ENCODE assay signal across 13 mouse cellular contexts in the genomic region with DNA sequence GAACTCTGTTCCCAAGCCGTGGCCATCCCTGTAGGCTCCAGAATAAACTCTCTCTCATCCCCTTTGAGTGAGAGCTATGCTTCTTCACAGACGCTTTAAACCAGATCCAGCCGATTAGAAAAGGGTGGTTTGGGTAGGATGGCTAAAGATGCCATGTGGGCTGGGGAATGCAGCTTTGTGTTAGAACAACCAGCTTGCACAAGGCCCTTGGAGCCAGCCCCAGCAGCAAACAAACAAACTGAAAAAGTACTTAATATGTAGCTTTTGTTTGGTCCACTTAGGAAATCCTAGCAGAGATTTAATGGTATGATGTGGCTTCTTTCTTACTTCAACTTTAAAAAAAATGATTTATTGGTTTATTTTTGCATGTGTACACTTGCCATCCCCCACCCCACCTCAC.
DNase-seq lines count a peak whose midpoint lies in the region; ATAC-seq and TF ChIP-seq lines count a peak whose summit lies in the region.
"Had no signal": no experiment of that assay in that cellular context is flagged by ENCODE, and none has a peak within 500 bp of the region (broad histone marks: within the 10 kb centered on the region; RNA-seq: fewer than 3 reads in every experiment).

No protein-coding gene starts in this region.

- H3K9me3 ChIP-seq in embryonic facial prominence, embryonic 14.5 days (ENCODE audit: control insufficient read depth, low read length) = 0 out of 2 replicates have a peak, but pooled peaks cover 4% of the 10 kb centered on the region
- H3K9me3 ChIP-seq in lung, postnatal 0 days (ENCODE audit: low read length) = no peaks in the 10 kb centered on the region

- peaks cover 18% of the 10 kb centered on the region for H3K4me1 ChIP-seq in embryonic facial prominence, embryonic 14.5 days (ENCODE audit: control insufficient read depth, insufficient read depth, low read length)
- H3K4me1 ChIP-seq in lung, postnatal 0 days (ENCODE audit: insufficient read depth, low read depth, low read length) = peaks cover 27% of the 10 kb centered on the region

- no peak for DNase-seq in gastrocnemius, adult 2 months
- no peak for DNase-seq in gastrocnemius, postnatal 4 days (ENCODE audit: low spot score in 2 of 2)
- DNase-seq in layer of hippocampus, adult 2 months (ENCODE audit: low spot score in 2 of 2) = no peak
- DNase-seq in layer of hippocampus, postnatal 10 days (ENCODE audit: low spot score in 2 of 2) = no peak
- no peak for DNase-seq in embryonic facial prominence, embryonic 14.5 days (ENCODE audit: low spot score)
- peak; percentile 62 for DNase-seq in lung, postnatal 0 days (ENCODE audit: low spot score)
- DNase-seq in left cerebral cortex, adult 9 months (ENCODE audit: low spot score in 2 of 2) = no peak
- DNase-seq in left cerebral cortex, adult 11 months (ENCODE audit: low spot score) = no peak
- DNase-seq: B cell, adult 2 months; cerebellum, postnatal 10 days; layer of hippocampus, adult 9-11 months had no signal

- no peak overlapping the region for H3K4me2 ChIP-seq in embryonic facial prominence, embryonic 14.5 days (ENCODE audit: low read depth, low read length)
- H3K4me2 ChIP-seq in lung, postnatal 0 days (replicated peaks; ENCODE audit: low read depth, low read length) = no peak overlapping the region
- H3K4me2 ChIP-seq: liver, embryonic 11.5 days had no signal

- no peaks in the 10 kb centered on the region for H3K36me3 ChIP-seq in embryonic facial prominence, embryonic 14.5 days (ENCODE audit: control insufficient read depth, insufficient read depth, low read length)
- no peaks in the 10 kb centered on the region for H3K36me3 ChIP-seq in lung, postnatal 0 days (ENCODE audit: insufficient read depth, low read length)

- WGBS in embryonic facial prominence, embryonic 14.5 days = 42% methylated on average over 3 of the region's 3 CpGs
- WGBS in lung, postnatal 0 days = 17% methylated on average over 3 of the region's 3 CpGs

- ATAC-seq in embryonic facial prominence, embryonic 14.5 days (ENCODE audit: low read depth) = no peak
- no peak for ATAC-seq in lung, postnatal 0 days

- no peak for TF ChIP-seq EP300 in lung, postnatal 0 days (IDR thresholded peaks at IDR 0.05)

- H3K27ac ChIP-seq in gastrocnemius, adult 2 months = peak overlapping the region; percentile 83
- H3K27ac ChIP-seq in layer of hippocampus, adult 2 months = peak overlapping the region; percentile 32; the same call in 1 of the 2 replicates
- peak overlapping the region; percentile 70 for H3K27ac ChIP-seq in embryonic facial prominence, embryonic 14.5 days (replicated peaks; ENCODE audit: low read depth, low read length)
- peak overlapping the region; percentile 86 for H3K27ac ChIP-seq in lung, postnatal 0 days (ENCODE audit: low read length)

- H3K4me3 ChIP-seq in gastrocnemius, adult 2 months = no peak overlapping the region
- no peak overlapping the region for H3K4me3 ChIP-seq in layer of hippocampus, adult 2 months
- no peak overlapping the region for H3K4me3 ChIP-seq in embryonic facial prominence, embryonic 14.5 days (ENCODE audit: low read depth, low read length)
- H3K4me3 ChIP-seq in lung, postnatal 0 days (ENCODE audit: low read depth, low read length) = no peak overlapping the region
- H3K4me3 ChIP-seq: myocyte had no signal

- no peak overlapping the region for H3K9ac ChIP-seq in embryonic facial prominence, embryonic 14.5 days (ENCODE audit: low read depth, low read length)
- H3K9ac ChIP-seq in lung, postnatal 0 days (replicated peaks; ENCODE audit: low read depth) = no peak overlapping the region

- TF ChIP-seq CTCF in gastrocnemius, adult 2 months (IDR thresholded peaks at IDR 0.05) = no peak
- no peak for TF ChIP-seq CTCF in layer of hippocampus, adult 2 months (conservative IDR thresholded peaks at IDR 0.05)
- no peak for TF ChIP-seq CTCF in lung, postnatal 0 days (IDR thresholded peaks at IDR 0.05)

- intact Hi-C loops in gastrocnemius, adult 2 months (cut with DNase I) = loop anchor here (5.0 kb wide), 3 partner anchors 97 to 182 kb away; no protein-coding TSS in a partner anchor

- no peaks in the 10 kb centered on the region for H3K27me3 ChIP-seq in embryonic facial prominence, embryonic 14.5 days (replicated peaks; ENCODE audit: control insufficient read depth, insufficient read depth, low read length)
- H3K27me3 ChIP-seq in lung, postnatal 0 days (replicated peaks; ENCODE audit: insufficient read depth, low read length) = no peaks in the 10 kb centered on the region

Comparison
In these comparisons a context has a peak if more than half of its experiments do, and no peak if none do; other contexts are left out.
1. H3K27ac ChIP-seq: peak in every context shown above with its lines; median percentile 86 in lung, postnatal 0 days; 83 in gastrocnemius, adult 2 months; 70 in embryonic facial prominence, embryonic 14.5 days; 32 in layer of hippocampus, adult 2 months.